Mouse (Mus musculus) large intestine, adult 2 months (tissue): ENCODE results near the gene Dppa2. TPM values are rescaled to one million over a fixed set of nuclear protein-coding genes. Genes with fewer than 3 reads are reported as not detected.

ENCODE experiments used
- DNase-seq: peaks from one replicate; pipeline ENCODE4 v3.0.0-alpha.2; 2012; ENCODE audit warnings: low read depth, low spot score
- WGBS: fragments of 180-500 bp; shearing (Covaris S2); methylation state at CpG from one replicate; pipeline ENCODE4 v1.1.7; 2018; 5-methylcytosine and 5-hydroxymethylcytosine counted together
- polyA plus RNA-seq: library from polyadenylated mRNA; depleted of rRNA; stranded (reverse); fragments of >200 nt; gene quantifications from 2 replicates; pipeline ENCODE4 v1.2.3, GENCODE M21; 2012; rRNA removed

Gene Dppa2
- polyA plus RNA-seq, 1 experiment: not detected

DNA sequence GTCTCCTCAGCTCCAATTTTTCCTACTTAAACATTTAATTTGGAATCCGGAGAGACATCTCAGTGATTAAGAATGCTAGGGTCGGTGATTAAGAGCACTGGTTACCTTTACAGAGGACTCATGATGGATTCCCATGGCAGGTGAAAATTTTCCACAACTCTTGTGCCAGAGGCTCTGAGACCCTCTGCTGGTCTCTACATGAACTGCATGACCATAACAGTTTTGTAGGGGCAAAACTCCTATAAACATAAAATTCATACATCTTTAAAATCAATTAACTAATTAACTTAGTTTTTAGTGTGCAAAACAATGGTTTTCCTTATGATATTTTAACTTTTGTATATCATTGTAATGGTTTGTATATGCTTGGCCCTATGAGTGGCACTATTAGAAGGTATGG, 24.7 kb downstream of the Dppa2 start:
- WGBS: 95% methylated on average over 2 of the region's 2 CpGs
- no peak for DNase-seq

DNA sequence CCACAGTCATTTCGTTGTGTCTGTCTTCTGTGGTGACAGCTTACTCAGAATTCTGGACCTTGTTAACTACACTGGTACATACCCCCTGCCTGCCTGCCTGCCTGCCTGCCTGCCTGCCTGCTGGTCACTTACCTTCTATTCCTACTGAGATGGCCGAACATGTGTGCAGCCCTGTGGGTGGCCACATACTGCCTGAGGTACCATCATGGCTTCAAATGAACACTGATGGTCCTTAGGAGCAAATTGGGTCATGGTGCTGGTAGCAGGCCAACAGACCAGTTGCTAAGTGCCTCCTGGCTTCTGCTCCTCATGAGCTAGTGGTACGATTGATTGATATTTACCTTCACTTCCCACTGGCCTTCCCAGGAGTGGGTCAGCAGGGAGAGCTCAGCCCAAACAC, 28.1 kb downstream of the Dppa2 start:
- 85% methylated on average over 3 of the region's 3 CpGs for WGBS

GRCm38 (mm10) chr16:48335326-48335725, 31.6 kb downstream of the Dppa2 start:
- 61% methylated on average over 4 of the region's 4 CpGs for WGBS
- no peak for DNase-seq

More for the DNA sequence above, 28.1 kb downstream of the Dppa2 start:
- DNase-seq: no peak

DNA sequence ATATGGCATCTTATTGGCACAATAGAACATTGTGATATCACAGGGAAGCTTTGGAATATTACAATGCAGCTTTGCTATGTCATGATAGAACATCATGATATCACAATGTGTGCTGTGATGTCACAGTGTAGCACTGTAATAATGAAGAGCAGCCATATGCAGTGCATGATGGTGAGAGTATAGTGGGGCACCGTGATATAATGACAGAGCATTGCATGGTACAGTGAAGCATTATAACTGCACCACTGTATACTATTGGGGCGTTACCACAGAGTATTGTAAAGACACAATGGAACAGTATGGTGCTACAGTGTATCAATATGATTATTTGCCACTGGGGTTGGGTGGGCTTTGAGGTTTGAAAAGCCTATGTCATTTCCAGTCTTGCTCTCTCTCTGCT, 40.5 kb downstream of the Dppa2 start:
- DNase-seq: no peak
- WGBS: 91% methylated on average over 2 of the region's 2 CpGs

DNA sequence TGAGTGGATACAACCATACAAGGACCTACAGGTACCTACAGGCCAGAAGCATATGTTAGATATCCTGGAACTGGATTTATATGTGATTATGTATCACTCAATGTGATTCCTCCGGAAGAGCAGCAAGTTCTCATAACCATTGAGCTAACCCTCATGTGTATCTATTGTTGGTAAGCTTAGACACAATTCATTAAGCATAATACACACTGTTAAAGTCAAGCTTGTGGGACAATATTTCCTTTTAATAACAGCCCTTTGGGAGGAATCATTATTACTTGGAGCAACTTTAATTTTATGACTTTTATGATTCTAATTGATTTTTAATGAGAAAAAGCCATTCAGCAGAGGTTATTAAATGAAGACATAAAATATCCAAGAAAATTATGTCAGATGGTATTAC, 43.5 kb downstream of the Dppa2 start:
- WGBS: 91% methylated on average over 1 of the region's 1 CpGs

GRCm38 (mm10) chr16:48355716-48356115, 52.0 kb downstream of the Dppa2 start:
- 83% methylated on average over 5 of the region's 5 CpGs for WGBS
- no peak for DNase-seq

More for the DNA sequence above, 43.5 kb downstream of the Dppa2 start:
- DNase-seq: no peak

GRCm38 (mm10) chr16:48356417-48356816, 52.7 kb downstream of the Dppa2 start:
- 44% methylated on average over 1 of the region's 1 CpGs for WGBS
- DNase-seq: no peak

DNA sequence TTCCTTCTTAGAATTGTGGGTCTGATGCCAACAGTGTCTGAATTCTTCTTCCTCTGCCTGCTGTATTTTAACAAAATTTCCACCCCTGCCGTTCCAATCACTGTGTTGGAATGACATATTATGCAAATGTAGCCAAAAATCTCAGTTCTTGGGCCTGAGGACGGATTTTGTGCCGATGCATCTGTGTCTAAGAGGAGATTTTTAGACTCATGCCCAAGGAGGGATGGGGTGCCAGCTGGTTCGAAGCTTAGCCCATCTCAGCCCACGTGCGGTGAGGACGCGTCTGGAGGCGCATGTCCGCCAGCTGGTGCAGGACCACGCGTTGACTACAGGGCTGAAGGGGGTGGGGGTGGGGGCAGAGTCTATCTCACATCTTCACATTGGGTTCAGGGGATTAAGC, 57.2 kb downstream of the Dppa2 start:
- WGBS: 94% methylated on average over 12 of the region's 12 CpGs
- no peak for DNase-seq

GRCm38 (mm10) chr16:48366801-48367200, 63.1 kb downstream of the Dppa2 start:
- no peak for DNase-seq
- 94% methylated on average over 5 of the region's 5 CpGs for WGBS

GRCm38 (mm10) chr16:48368096-48368495, 64.4 kb downstream of the Dppa2 start:
- 96% methylated on average over 2 of the region's 2 CpGs for WGBS
- no peak for DNase-seq

Other genes starting within 250 kb of the Dppa2 start
- gene Dppa4, start 20.2 kb upstream of the Dppa2 start, polyA plus RNA-seq: not detected in 2 replicates
- 15.0 and 15.6 TPM in 2 replicates for gene Gm5485, start 108.5 kb downstream of the Dppa2 start, polyA plus RNA-seq
- not detected in 2 replicates for gene Morc1, start 127.3 kb downstream of the Dppa2 start, polyA plus RNA-seq